Mouse (Mus musculus) hindbrain, embryonic 13.5 days (tissue): ENCODE results near the gene Gadd45g. TPM values are rescaled to one million over a fixed set of nuclear protein-coding genes. Genes with fewer than 3 reads are reported as not detected.
A peak's percentile ranks its signal among the peaks of the same experiment; 100 is the strongest.

ENCODE experiments used
- ATAC-seq: fragments of 200-750 bp; cut with Nextera tagmentation; 2 replicates; pipeline ENCODE4 v1.8.0; 2017; ENCODE audit warnings: moderate TSS enrichment; ENCODE audit not compliant: low FRiP score
- H3K27ac ChIP-seq: fragments of 300-500 bp; sonication (generic); 2 replicates; pipeline ENCODE4 v1.5.1; 2015; ENCODE audit warnings: inconsistent platforms, mild to moderate bottlenecking, moderate library complexity
- H3K27me3 ChIP-seq: fragments of 300-500 bp; sonication (generic); 2 replicates; pipeline ENCODE4 v1.6.1; 2015; ENCODE audit warnings: mild to moderate bottlenecking, inconsistent platforms
- H3K36me3 ChIP-seq: fragments of 300-500 bp; sonication (generic); 2 replicates; pipeline ENCODE4 v1.6.1; 2015; ENCODE audit warnings: mild to moderate bottlenecking, inconsistent platforms
- H3K4me1 ChIP-seq: fragments of 300-500 bp; sonication (generic); replicated peaks from 2 replicates; pipeline ENCODE4 v1.6.1; 2015; ENCODE audit warnings: inconsistent platforms
- H3K4me2 ChIP-seq: fragments of 300-500 bp; sonication (generic); 2 replicates; pipeline ENCODE4 v1.6.1; 2015; ENCODE audit warnings: inconsistent platforms, mild to moderate bottlenecking, moderate library complexity
- H3K4me3 ChIP-seq: fragments of 300-500 bp; sonication (generic); 2 replicates; pipeline ENCODE4 v1.5.1; 2015; ENCODE audit warnings: mild to moderate bottlenecking, inconsistent platforms
- H3K9ac ChIP-seq: fragments of 300-500 bp; sonication (generic); 2 replicates; pipeline ENCODE4 v1.6.1; 2015; ENCODE audit warnings: mild to moderate bottlenecking, inconsistent platforms
- H3K9me3 ChIP-seq: fragments of 300-500 bp; sonication (generic); 2 replicates; pipeline ENCODE4 v1.6.1; 2016; ENCODE audit warnings: inconsistent platforms
- WGBS: fragments of 180-500 bp; shearing (Covaris S2); methylation state at CpG from one replicate; pipeline ENCODE4 v1.1.7; 2015; 5-methylcytosine and 5-hydroxymethylcytosine counted together
- polyA plus RNA-seq: library from polyadenylated mRNA; unstranded; fragments of >200 nt; fragmentation: Nextera tagmentation; extraction: Ambion mirVana; gene quantifications from 2 replicates; pipeline ENCODE4 v1.2.1, GENCODE M21; 2015

Gene Gadd45g
- polyA plus RNA-seq, 1 experiment from 2014 or later, result 116 TPM

DNA sequence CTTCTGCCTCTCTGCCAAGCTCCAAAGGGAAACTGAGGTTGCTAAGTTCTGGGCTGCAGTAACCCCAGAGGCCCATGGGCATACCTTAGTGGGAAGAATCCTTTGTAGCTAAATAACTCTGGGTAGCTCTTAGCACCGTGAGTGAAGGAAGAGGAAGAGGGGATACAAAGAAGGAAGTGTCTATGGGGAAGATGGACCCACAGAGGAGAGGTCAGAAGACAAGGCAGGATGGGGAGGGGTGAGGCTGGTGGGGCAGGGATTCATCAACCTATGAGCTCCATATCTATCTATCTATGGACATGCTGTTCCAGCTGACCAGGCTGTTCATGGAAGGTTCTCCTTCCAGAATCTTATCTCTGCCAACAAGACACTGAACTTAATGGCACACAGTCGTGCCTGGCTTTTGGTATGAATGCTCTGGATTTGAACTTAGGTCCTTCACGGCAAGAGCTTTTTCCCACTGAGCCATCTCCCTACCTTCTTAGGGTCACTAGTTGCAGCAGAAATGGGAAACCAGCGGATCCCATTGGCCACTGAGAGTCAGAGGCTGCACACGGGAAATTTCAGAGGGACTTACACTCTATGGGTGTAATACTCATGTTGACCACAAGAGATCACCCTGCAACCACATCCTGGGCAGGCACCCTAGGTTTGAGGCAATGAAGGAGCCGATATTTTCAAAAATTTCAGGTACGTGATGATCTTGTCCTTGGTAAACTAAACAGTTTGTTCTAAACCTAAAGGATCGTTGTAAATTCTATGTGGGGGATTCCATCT, 7.0 kb upstream of the Gadd45g start:
- H3K27me3 ChIP-seq, result peaks cover 77% of the 10 kb centered on the region
- 26% methylated on average over 8 of the region's 8 CpGs for WGBS
- H3K4me1 ChIP-seq, result peaks cover 28% of the 10 kb centered on the region

GRCm38 (mm10) chr13:51840702-51841101, 5.8 kb upstream of the Gadd45g start:
- Histone ChIP-seq H3K9ac (no peak overlapping the region), H3K9me3 (no peaks in the 10 kb centered on the region), H3K4me3 (no peak overlapping the region), H3K4me1 (peaks cover 30% of the 10 kb centered on the region), H3K4me2 (no peak overlapping the region), H3K36me3 (no peaks in the 10 kb centered on the region), H3K27ac (no peak overlapping the region), H3K27me3 (peaks cover 77% of the 10 kb centered on the region)
- WGBS, result 54% methylated on average over 6 of the region's 6 CpGs
- no peak for ATAC-seq

More for the DNA sequence above, 7.0 kb upstream of the Gadd45g start:
- Histone ChIP-seq H3K36me3 (no peaks in the 10 kb centered on the region), H3K4me2 (no peak overlapping the region), H3K9ac (no peak overlapping the region), H3K27ac (no peak overlapping the region), H3K4me3 (no peak overlapping the region), H3K9me3 (no peaks in the 10 kb centered on the region)
- 0 out of 2 replicates have a peak, but pooled peaks have one; percentile 10 for ATAC-seq

GRCm38 (mm10) chr13:51841541-51842115, 4.8 kb upstream of the Gadd45g start:
- Histone ChIP-seq H3K27me3 (peaks cover 74% of the 10 kb centered on the region), H3K4me2 (no peak overlapping the region), H3K4me1 (peaks cover 31% of the 10 kb centered on the region), H3K9ac (no peak overlapping the region), H3K36me3 (no peaks in the 10 kb centered on the region), H3K27ac (no peak overlapping the region), H3K9me3 (no peaks in the 10 kb centered on the region), H3K4me3 (no peak overlapping the region)
- ATAC-seq, result no peak
- WGBS, result 15% methylated on average over 12 of the region's 12 CpGs

- Histone ChIP-seq H3K4me3 (no peak overlapping the region), H3K36me3 (no peaks in the 10 kb centered on the region), H3K27ac (no peak overlapping the region), H3K9me3 (no peaks in the 10 kb centered on the region), H3K4me2 (peak overlapping the region; percentile 24; the same call in 1 of the 2 replicates), H3K27me3 (peaks cover 68% of the 10 kb centered on the region), H3K9ac (no peak overlapping the region), H3K4me1 (peaks cover 37% of the 10 kb centered on the region)
- ATAC-seq, result no peak
- 0% methylated on average over 5 of the region's 5 CpGs for WGBS
These were observed 4.3 kb upstream of the Gadd45g start for GRCm38 (mm10) chr13:51842191-51842590.

- H3K9me3 ChIP-seq, result no peaks in the 10 kb centered on the region
- H3K9ac ChIP-seq, result peak overlapping the region; percentile 29; the same call in 1 of the 2 replicates
- WGBS, result 7% methylated on average over 12 of the region's 12 CpGs
- H3K4me3 ChIP-seq, result no peak overlapping the region
- H3K4me1 ChIP-seq, result peaks cover 43% of the 10 kb centered on the region
- H3K4me2 ChIP-seq, result peak overlapping the region; percentile 24
- no peaks in the 10 kb centered on the region for H3K36me3 ChIP-seq
- ATAC-seq, result no peak
- H3K27ac ChIP-seq, result no peak overlapping the region
- H3K27me3 ChIP-seq, result peaks cover 63% of the 10 kb centered on the region
These were observed 3.7 kb upstream of the Gadd45g start for GRCm38 (mm10) chr13:51842773-51843172.

- 67% methylated on average over 4 of the region's 4 CpGs for WGBS
- Histone ChIP-seq H3K9me3 (no peaks in the 10 kb centered on the region), H3K4me3 (no peak overlapping the region), H3K27ac (no peak overlapping the region), H3K27me3 (peaks cover 58% of the 10 kb centered on the region), H3K4me1 (peaks cover 48% of the 10 kb centered on the region), H3K4me2 (no peak overlapping the region), H3K9ac (no peak overlapping the region), H3K36me3 (no peaks in the 10 kb centered on the region)
- no peak for ATAC-seq
These were observed 3.2 kb upstream of the Gadd45g start for GRCm38 (mm10) chr13:51843298-51843697.

- Histone ChIP-seq H3K4me2 (no peak overlapping the region), H3K9ac (no peak overlapping the region), H3K27ac (no peak overlapping the region), H3K4me3 (no peak overlapping the region), H3K36me3 (no peaks in the 10 kb centered on the region), H3K9me3 (no peaks in the 10 kb centered on the region), H3K4me1 (peaks cover 56% of the 10 kb centered on the region), H3K27me3 (peaks cover 50% of the 10 kb centered on the region)
- no peak for ATAC-seq
- 85% methylated on average over 10 of the region's 10 CpGs for WGBS
These were observed 2.4 kb upstream of the Gadd45g start for GRCm38 (mm10) chr13:51844118-51844517.

DNA sequence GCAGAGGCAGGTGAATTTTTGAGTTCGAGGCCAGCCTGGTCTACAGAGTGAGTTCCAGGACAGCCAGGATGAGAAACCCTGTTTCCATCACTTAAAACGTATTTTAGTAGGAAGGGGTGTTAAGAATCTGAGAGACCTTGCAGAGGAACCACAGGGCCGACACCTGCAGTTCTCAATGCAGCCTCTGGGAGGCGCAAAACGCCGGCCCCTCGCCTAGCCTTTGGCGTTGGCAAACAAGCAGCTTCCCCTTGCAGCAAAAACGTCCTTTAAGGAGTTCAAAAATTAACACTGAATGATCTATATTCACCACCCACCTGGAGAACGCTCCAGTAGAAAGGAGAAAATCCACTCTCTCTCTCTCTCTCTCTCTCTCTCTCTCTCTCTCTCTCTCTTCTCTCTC, 1.8 kb upstream of the Gadd45g start:
- no peaks in the 10 kb centered on the region for H3K9me3 ChIP-seq
- peaks cover 62% of the 10 kb centered on the region for H3K4me1 ChIP-seq
- H3K4me3 ChIP-seq, result no peak overlapping the region
- H3K27me3 ChIP-seq, result peaks cover 45% of the 10 kb centered on the region
- H3K36me3 ChIP-seq, result no peaks in the 10 kb centered on the region
- 18% methylated on average over 10 of the region's 10 CpGs for WGBS
- H3K27ac ChIP-seq, result no peak overlapping the region
- no peak for ATAC-seq
- H3K9ac ChIP-seq, result no peak overlapping the region
- no peak overlapping the region for H3K4me2 ChIP-seq

GRCm38 (mm10) chr13:51845072-51845471, 1.4 kb upstream of the Gadd45g start:
- peak overlapping the region; percentile 76; the same call in 1 of the 2 replicates for H3K9ac ChIP-seq
- peak overlapping the region; percentile 88 for H3K4me2 ChIP-seq
- peaks cover 65% of the 10 kb centered on the region for H3K4me1 ChIP-seq
- ATAC-seq, result no peak
- WGBS, result 9% methylated on average over 10 of the region's 10 CpGs
- peak overlapping the region; percentile 88 for H3K27ac ChIP-seq
- no peaks in the 10 kb centered on the region for H3K36me3 ChIP-seq
- peak overlapping the region; percentile 52 for H3K4me3 ChIP-seq
- no peaks in the 10 kb centered on the region for H3K9me3 ChIP-seq
- H3K27me3 ChIP-seq, result peaks cover 42% of the 10 kb centered on the region

DNA sequence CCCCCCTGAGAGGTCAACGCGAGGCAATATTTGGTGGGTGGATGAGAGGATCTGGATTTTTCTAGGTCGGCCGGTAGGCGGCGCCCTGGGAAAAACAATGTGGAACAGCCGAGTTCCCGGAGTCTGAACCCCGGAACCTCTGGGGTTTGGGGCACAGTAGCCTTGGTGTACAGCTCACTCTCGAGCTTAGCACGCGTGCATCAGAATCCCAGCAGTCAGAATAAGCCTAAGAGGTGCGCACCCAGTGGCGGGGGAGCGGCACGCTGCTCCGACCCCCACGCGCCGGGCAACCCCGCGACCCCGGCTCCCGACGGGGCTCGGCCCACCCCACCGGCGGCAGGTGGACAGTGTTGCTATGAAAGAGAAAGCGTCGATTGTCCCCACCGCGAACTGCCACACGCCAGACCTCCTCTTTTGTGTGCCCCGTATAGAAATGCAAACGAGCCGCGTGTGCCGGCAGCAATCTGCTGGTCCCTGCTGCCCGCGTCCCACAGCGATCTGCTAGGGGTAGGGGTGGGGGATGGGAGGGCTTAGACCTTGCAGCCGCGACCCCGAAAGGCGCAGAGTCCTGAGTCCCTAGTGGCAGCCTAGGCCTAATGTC, 787 bp upstream of the Gadd45g start:
- peaks cover 38% of the 10 kb centered on the region for H3K27me3 ChIP-seq
- peaks cover 65% of the 10 kb centered on the region for H3K4me1 ChIP-seq
- peak overlapping the region; percentile 52 for H3K4me3 ChIP-seq
- no peaks in the 10 kb centered on the region for H3K9me3 ChIP-seq
- under 1% methylated on average over 45 of the region's 45 CpGs for WGBS
- H3K4me2 ChIP-seq, result peak overlapping the region; percentile 88
- H3K36me3 ChIP-seq, result no peaks in the 10 kb centered on the region
- peak; percentile 53 for ATAC-seq
- H3K27ac ChIP-seq, result peak overlapping the region; percentile 88
- H3K9ac ChIP-seq, result peak overlapping the region; percentile 76

- ATAC-seq, result peak; percentile 36
- peaks cover 55% of the 10 kb centered on the region for H3K4me1 ChIP-seq
- peak overlapping the region; percentile 52 for H3K4me3 ChIP-seq
- H3K9me3 ChIP-seq, result no peaks in the 10 kb centered on the region
- H3K36me3 ChIP-seq, result no peaks in the 10 kb centered on the region
- H3K27me3 ChIP-seq, result peaks cover 37% of the 10 kb centered on the region
- H3K27ac ChIP-seq, result peak overlapping the region; percentile 92
- under 1% methylated on average over 63 of the region's 63 CpGs for WGBS
- peak overlapping the region; percentile 88 for H3K4me2 ChIP-seq
- peak overlapping the region; percentile 83 for H3K9ac ChIP-seq
These were observed 653 bp downstream of the Gadd45g start for GRCm38 (mm10) chr13:51846868-51847793.
